Mouse (Mus musculus): Measurements from ENCODE around the gene Cd79a. TPM values are rescaled to one million over a fixed set of nuclear protein-coding genes. Genes with fewer than 3 reads are reported as not detected.

The Cd79a gene
- total RNA-seq, 2 experiments from 2014 or later, result 0.96 to 2.0 TPM

DNA sequence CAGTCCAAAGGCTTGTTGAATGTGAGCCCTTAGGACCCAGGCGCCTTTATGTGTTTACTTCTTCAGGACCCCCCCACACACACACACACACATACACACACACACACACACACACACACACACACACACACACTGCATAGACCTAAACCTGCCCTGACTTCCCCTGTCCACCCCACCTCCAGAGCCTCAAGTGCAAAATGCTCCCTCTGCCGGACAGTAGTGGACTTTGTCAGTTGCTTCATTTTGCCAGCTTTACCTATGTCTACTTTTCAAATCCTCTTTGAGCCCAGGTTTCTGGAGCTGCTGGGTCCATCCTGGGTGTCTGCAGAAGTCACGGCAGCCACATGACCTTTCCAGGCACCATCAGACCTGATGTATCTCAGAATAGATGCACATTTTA lies 7.8 kb downstream of the Cd79a start:
- intact Hi-C loops (cut with DNase I), result loop anchor here (1.0 to 2.0 kb wide), 2 partner anchors 14 to 20 kb away; no protein-coding TSS in a partner anchor
- DNase-seq (ENCODE audit: low spot score), result no peak

- no peak for DNase-seq (ENCODE audit: low spot score)
- intact Hi-C loops (cut with DNase I), result no loop called here
Observed at GRCm38 (mm10) chr7:24906551-24906950, 9.4 kb downstream of the Cd79a start.

- intact Hi-C loops (cut with DNase I), result no loop called here
- DNase-seq (ENCODE audit: low spot score), result no peak
Observed at GRCm38 (mm10) chr7:24907211-24907748, 10.1 kb downstream of the Cd79a start.

DNA sequence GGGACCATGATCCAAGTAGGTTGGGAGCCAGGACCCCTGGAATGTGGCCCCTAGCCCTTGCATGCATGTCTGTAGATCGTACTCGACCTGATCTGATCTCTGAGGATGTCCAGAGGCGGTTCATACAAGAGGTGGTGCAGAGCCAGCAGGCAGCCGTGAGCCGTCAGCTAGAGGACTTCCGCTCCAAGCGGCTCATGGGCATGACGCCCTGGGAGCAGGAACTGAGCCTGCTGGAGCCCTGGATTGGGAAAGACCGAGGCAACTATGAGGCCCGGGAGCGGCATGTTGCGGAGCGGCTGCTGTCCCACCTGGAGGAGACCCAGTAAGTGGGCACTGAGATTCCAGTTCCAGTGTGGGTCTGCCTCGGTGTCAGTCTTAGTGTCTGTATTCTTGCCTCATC lies 15.3 kb downstream of the Cd79a start:
- DNase-seq (ENCODE audit: low spot score), result no peak
- intact Hi-C loops (cut with DNase I), result no loop called here

DNA sequence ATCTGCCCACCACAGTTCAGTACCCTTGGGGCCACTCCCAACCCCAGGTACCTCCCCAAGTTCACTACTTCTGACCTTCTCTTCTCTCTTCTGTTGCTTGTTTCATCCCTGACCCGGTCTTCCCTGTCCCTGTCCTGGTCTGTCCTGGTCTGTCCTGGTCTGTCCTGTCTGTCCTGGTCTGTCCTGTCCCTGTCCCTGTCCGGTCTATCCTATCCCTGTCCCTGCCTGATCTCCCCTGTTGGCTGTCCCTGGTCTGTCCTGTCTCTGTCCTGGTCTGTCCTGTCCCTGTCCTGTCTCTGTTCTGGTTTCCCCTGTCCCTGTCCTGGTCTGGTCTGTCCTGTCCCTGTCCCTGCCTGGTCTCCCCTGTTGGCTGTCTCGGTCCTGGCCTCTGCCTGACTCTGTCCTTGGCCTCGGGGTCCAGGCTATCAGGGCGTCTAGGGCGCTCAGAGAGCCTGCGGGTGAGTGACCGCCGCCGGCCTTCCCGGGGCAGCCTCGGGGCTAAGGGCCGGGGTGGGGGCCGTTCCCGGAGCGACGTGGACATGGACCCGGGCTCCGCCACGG lies 21.7 kb downstream of the Cd79a start:
- no peak for DNase-seq (ENCODE audit: low spot score)
- intact Hi-C loops (cut with DNase I), result no loop called here

DNA sequence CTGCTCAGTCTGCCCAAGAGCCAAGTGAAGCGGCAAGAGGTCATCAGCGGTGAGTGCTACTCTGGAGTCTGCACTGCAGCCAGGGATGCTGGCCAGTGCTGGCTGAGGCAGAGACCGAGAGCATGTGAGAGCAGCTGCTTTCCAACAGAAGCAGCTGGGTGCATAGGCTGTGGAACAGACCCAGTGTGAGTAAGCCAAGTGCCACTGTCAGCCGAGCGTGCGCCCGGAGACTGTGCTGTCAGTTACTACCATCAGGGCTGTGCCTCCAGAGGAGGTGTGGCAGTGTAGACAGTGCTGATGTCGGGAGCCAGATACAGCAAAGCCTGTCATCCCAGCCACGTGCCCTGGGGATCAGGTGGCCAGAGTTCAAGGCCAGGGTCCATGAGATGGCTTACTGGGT lies 22.5 kb downstream of the Cd79a start:
- intact Hi-C loops (cut with DNase I), result no loop called here
- no peak for DNase-seq (ENCODE audit: low spot score)

DNA sequence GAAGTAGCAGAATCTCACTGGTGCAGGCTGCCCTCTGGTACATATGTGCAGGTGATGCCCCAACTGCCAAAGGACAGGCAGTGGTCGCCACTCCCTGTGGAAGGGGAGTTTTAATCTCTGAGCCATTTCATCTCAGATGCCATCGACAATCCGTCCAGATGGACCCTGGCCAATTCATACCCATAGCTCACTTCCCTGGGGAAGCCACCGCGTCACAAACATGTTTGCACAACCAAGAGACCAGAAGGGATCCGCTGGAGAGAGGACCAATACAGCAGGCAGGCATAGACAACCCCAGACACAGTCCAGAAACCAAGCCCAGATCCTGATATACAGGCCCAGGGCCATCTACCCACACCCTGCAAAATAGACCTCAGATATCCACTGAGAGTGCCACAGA lies 33.3 kb downstream of the Cd79a start:
- intact Hi-C loops (cut with DNase I), result no loop called here
- no peak for DNase-seq (ENCODE audit: low spot score)

GRCm38 (mm10) chr7:24931651-24932050 lies 34.5 kb downstream of the Cd79a start:
- intact Hi-C loops (cut with DNase I), result no loop called here
- no peak for DNase-seq (ENCODE audit: low spot score)

- DNase-seq (ENCODE audit: low spot score), result no peak
- intact Hi-C loops (cut with DNase I), result no loop called here
Observed at GRCm38 (mm10) chr7:24943641-24944040, 46.5 kb downstream of the Cd79a start.

- intact Hi-C loops (cut with DNase I), result no loop called here
- no peak for DNase-seq (ENCODE audit: low spot score)
Observed at GRCm38 (mm10) chr7:24944257-24944950, 47.2 kb downstream of the Cd79a start, which contains the start of gene Gm4881. Gm4881 (minus strand) TSS chr7:24944494.

- no peak for DNase-seq (ENCODE audit: low spot score)
- intact Hi-C loops (cut with DNase I), result no loop called here
Observed at GRCm38 (mm10) chr7:24947316-24948048, 50.3 kb downstream of the Cd79a start.

DNA sequence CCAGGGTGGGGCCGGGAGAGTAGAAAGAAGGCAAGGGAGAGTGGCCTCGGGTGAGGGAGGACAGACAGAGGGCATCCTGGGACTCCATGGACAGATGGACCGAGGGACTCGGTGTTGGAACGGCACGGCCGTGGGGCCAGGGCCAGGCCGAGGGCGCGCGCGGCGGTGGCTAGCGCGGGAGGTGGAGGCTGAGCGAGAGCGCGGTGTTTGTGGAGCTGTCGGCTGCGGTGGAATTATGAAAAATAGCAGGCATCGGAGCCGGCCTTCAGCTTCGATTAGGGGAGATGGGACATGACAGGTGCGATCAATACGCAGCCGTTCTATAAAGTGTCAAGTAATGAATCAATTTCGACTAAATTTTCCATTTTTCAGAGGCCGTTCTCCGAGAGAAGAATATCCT lies 51.6 kb downstream of the Cd79a start:
- intact Hi-C loops (cut with DNase I), result no loop called here
- DNase-seq (ENCODE audit: low spot score), result no peak

- peak; percentile 33 for DNase-seq (ENCODE audit: low spot score)
- intact Hi-C loops (cut with DNase I), result loop anchor here (1.0 kb wide), 1 partner anchor 60 kb away; no protein-coding TSS in a partner anchor
Observed at GRCm38 (mm10) chr7:24949958-24950623, 52.9 kb downstream of the Cd79a start.

Other genes with a start within 250 kb of the Cd79a start
- not detected for gene Tex101, start 220.7 kb upstream of the Cd79a start, total RNA-seq (2021)
- gene BC049730, start 188.1 kb upstream of the Cd79a start, total RNA-seq (2021), result not detected
- gene Gm4763, start 170.5 kb upstream of the Cd79a start, total RNA-seq (2021), result not detected
- gene Cd177, start 137.1 kb upstream of the Cd79a start, total RNA-seq (2021), result under 1 TPM in 1 of 2 experiments, not detected in 1; 0.08 TPM
- not detected for gene Ceacam10, start 120.2 kb upstream of the Cd79a start, total RNA-seq (2021)
- not detected for gene Gm9844, start 35.2 kb upstream of the Cd79a start, total RNA-seq (2021)
- gene Lypd4, start 27.4 kb upstream of the Cd79a start, total RNA-seq (2021), result not detected
- gene Dmrtc2, start 27.3 kb upstream of the Cd79a start, total RNA-seq (2021), result not detected
- gene Rps19, start 13.0 kb upstream of the Cd79a start, total RNA-seq (2021), result 100 to 1,000 TPM; 493 to 532 TPM
- gene Arhgef1, start 5.5 kb downstream of the Cd79a start, total RNA-seq (2021), result 10 to 100 TPM; 47.8 to 51.8 TPM
- gene Gm4881, start 47.1 kb downstream of the Cd79a start, total RNA-seq (2021), result not detected
- gene Rabac1, start 75.4 kb downstream of the Cd79a start, total RNA-seq (2021), result 100 to 1,000 TPM; 285 to 315 TPM
- gene Atp1a3, start 108.6 kb downstream of the Cd79a start, total RNA-seq (2021), result under 1 TPM; 0.47 to 0.67 TPM
- gene Grik5, start 175.0 kb downstream of the Cd79a start, total RNA-seq (2021), result 1 to 10 TPM; 4.5 to 4.8 TPM
- 1 to 10 TPM; 9.8 to 9.9 TPM for gene Zfp574, start 175.2 kb downstream of the Cd79a start, total RNA-seq (2021)

All from heart, postnatal 25 days (tissue).